Mouse (Mus musculus) limb, embryonic 14.5 days (tissue): Measurements from ENCODE around the gene Fam131a. TPM values are rescaled to one million over a fixed set of nuclear protein-coding genes. Genes with fewer than 3 reads are reported as not detected.
"Not testable (repeated sequence)": the region's sequence is repeated elsewhere in the genome, so short reads cannot be mapped to it uniquely, and the experiment has no call there.

Source experiments
- ATAC-seq: fragments of 200-750 bp; cut with Nextera tagmentation; 2 replicates; pipeline ENCODE4 v1.8.0; 2017; ENCODE audit warnings: low read depth, moderate number of reproducible peaks, moderate TSS enrichment; ENCODE audit not compliant: low FRiP score
- DNase-seq: peaks from one replicate; pipeline ENCODE4 v3.0.0-alpha.2; 2015; ENCODE audit warnings: low spot score
- H3K27ac ChIP-seq: fragments of 300-500 bp; sonication (generic); replicated peaks from 2 replicates; pipeline ENCODE4 v1.5.1; 2014; ENCODE audit warnings: low read depth, mild to moderate bottlenecking, low read length, moderate library complexity, mixed read lengths
- H3K27me3 ChIP-seq: fragments of 300-500 bp; sonication (generic); 2 replicates; pipeline ENCODE4 v1.6.1; 2014; ENCODE audit warnings: low read length, mixed read lengths; ENCODE audit not compliant: control insufficient read depth, insufficient read depth
- H3K36me3 ChIP-seq: fragments of 300-500 bp; sonication (generic); 2 replicates; pipeline ENCODE4 v1.6.1; 2014; ENCODE audit warnings: mild to moderate bottlenecking, low read length, moderate library complexity, mixed read lengths; ENCODE audit not compliant: control insufficient read depth, insufficient read depth
- H3K4me1 ChIP-seq: fragments of 300-500 bp; sonication (generic); 2 replicates; pipeline ENCODE4 v1.6.1; 2014; ENCODE audit warnings: antibody characterized with exemption, low read length, mixed read lengths; ENCODE audit not compliant: control insufficient read depth, insufficient read depth
- H3K4me2 ChIP-seq: fragments of 300-500 bp; sonication (generic); replicated peaks from 2 replicates; pipeline ENCODE4 v1.6.1; 2014; ENCODE audit warnings: low read depth, mild to moderate bottlenecking, low read length, moderate library complexity; ENCODE audit not compliant: severe bottlenecking
- H3K4me3 ChIP-seq: fragments of 300-500 bp; sonication (generic); replicated peaks from 2 replicates; pipeline ENCODE4 v1.5.1; 2014; ENCODE audit warnings: low read length
- H3K9ac ChIP-seq: fragments of 300-500 bp; sonication (generic); 2 replicates; pipeline ENCODE4 v1.6.1; 2014; ENCODE audit warnings: mild to moderate bottlenecking, low read depth, low read length, moderate library complexity; ENCODE audit not compliant: severe bottlenecking
- H3K9me3 ChIP-seq: fragments of 300-500 bp; sonication (generic); 2 replicates; pipeline ENCODE4 v1.6.1; 2016; ENCODE audit warnings: low read length; ENCODE audit not compliant: control insufficient read depth
- POLR2A ChIP-seq: fragments of 200-500 bp; IDR thresholded peaks from 2 replicates; pipeline ENCODE4 v1.8.0; 2012; ENCODE audit warnings: inconsistent platforms, mild to moderate bottlenecking, moderate library complexity, borderline replicate concordance; ENCODE audit not compliant: insufficient read depth, insufficient read length; ENCODE audit errors: extremely low read depth
- WGBS: fragments of 180-500 bp; shearing (Covaris S2); extraction: QIAGEN DNeasy Blood & Tissue Kit; methylation state at CpG from one replicate; pipeline ENCODE4 v1.1.7; 2014; 5-methylcytosine and 5-hydroxymethylcytosine counted together
- polyA plus RNA-seq, 2 experiments: library from polyadenylated mRNA; depleted of rRNA in 1 of 2; stranded (reverse) in 1 of 2; unstranded in 1 of 2; fragments of >200 nt; fragmentation: Nextera tagmentation in 1 of 2; extraction: Ambion mirVana in 1 of 2; gene quantifications; 2 replicates each; pipeline versions ENCODE4 v1.2.1 to v1.2.3; 2012 to 2014

Fam131a gene
- polyA plus RNA-seq, 2 experiments = 10.3 to 15.6 TPM

- no peak for TF ChIP-seq POLR2A
- Histone ChIP-seq H3K9me3 (no peaks in the 10 kb centered on the region), H3K36me3 (peaks cover 88% of the 10 kb centered on the region), H3K4me1 (peaks cover 5% of the 10 kb centered on the region; the same call in 1 of the 2 replicates), H3K4me2 (no peak overlapping the region), H3K4me3 (no peak overlapping the region), H3K27ac (no peak overlapping the region), H3K27me3 (no peaks in the 10 kb centered on the region), H3K9ac (no peak overlapping the region)
- DNase-seq (no peak), ATAC-seq (no peak)
- 90% methylated on average over 4 of the region's 4 CpGs for WGBS
Observed at GRCm38 (mm10) chr16:20657661-20658060, 35.4 kb upstream of the Fam131a start.

DNA sequence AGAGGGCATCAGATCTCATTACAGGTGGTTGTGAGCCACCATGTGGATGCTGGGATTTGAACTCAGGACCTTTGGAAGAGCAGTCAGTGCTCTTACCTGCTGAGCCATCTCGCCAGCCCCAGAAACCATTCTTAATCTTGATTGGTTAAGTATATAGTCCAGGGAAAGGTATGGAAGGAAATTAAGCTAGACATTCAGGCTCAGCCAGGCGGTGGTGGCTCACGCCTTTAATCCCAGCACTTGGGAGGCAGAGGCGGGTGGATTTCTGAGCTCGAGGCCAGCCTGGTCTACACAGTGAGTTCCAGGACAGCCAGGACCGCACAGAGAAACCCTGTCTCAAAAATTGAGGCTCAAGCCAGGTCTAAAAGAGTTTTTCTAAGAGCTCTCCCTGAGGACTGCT is 25.0 kb upstream of the Fam131a start, which contains the start of gene Eif4g1:
TSS of gene Eif4g1 (plus strand) at position 301 of the 400 bp plus-strand sequence.
- not testable (repeated sequence) for H3K36me3 ChIP-seq, H3K4me2 ChIP-seq, DNase-seq, H3K4me1 ChIP-seq, H3K9me3 ChIP-seq, ATAC-seq, H3K27me3 ChIP-seq, H3K27ac ChIP-seq, H3K4me3 ChIP-seq, H3K9ac ChIP-seq
- 91% methylated on average over 5 of the region's 6 CpGs for WGBS

GRCm38 (mm10) chr16:20670291-20670690 is 22.8 kb upstream of the Fam131a start:
- TF ChIP-seq POLR2A = no peak
- Histone ChIP-seq H3K4me3 (no peak overlapping the region), H3K9me3 (no peaks in the 10 kb centered on the region), H3K4me1 (peaks cover 14% of the 10 kb centered on the region), H3K9ac (no peak overlapping the region), H3K27ac (no peak overlapping the region), H3K36me3 (peaks cover 12% of the 10 kb centered on the region), H3K4me2 (no peak overlapping the region), H3K27me3 (no peaks in the 10 kb centered on the region)
- no peak for DNase-seq
- ATAC-seq = no peak
- 89% methylated on average over 3 of the region's 3 CpGs for WGBS

DNA sequence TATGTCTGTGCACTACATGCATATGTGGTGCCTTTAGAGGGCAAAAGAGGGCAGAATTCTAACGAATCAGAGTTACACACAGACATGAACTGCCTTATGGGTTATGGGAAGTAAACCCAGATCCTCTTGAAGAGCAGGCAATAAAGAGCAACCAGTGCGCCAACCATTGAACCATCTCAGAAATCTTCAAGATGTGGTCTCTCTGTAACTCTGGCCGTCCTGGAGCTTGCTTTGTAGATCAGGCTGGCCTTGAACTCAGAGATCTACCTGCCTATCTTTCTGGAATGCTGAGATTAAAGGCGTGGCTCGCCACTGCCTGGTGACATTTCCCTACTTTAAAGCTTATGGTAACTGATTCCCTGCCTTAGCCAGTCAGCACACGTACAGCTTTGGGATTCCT is 21.2 kb upstream of the Fam131a start:
- Histone ChIP-seq H3K36me3 (peaks cover 28% of the 10 kb centered on the region), H3K9ac (no peak overlapping the region), H3K27me3 (no peaks in the 10 kb centered on the region), H3K27ac (no peak overlapping the region), H3K4me1 (peaks cover 17% of the 10 kb centered on the region), H3K4me2 (peak overlapping the region; percentile 83; the same call in 1 of the 2 replicates), H3K4me3 (peak overlapping the region; percentile 96; the same call in 1 of the 2 replicates), H3K9me3 (no peaks in the 10 kb centered on the region)
- TF ChIP-seq POLR2A = no peak
- WGBS = 19% methylated on average over 6 of the region's 6 CpGs
- no peak for DNase-seq
- no peak for ATAC-seq

DNA sequence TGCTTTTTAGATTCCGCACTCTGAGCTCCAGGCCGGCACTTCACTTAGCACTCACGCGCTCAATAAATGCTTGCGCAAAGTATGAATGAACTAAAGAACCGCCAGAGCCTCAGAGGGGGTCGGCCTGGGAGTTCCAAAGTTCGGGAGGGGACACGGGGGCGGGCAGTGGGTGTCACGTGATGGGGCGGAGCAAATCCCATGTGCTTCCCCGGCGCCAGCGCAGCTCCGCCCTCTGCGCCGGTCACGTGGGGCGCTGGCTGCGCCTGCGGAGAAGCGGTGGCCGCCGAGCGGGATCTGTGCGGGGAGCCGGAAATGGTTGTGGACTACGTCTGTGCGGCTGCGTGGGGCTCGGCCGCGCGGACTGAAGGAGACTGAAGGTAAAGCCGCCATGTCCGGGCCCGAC is 20.5 kb upstream of the Fam131a start:
- Histone ChIP-seq H3K4me1 (peaks cover 17% of the 10 kb centered on the region), H3K36me3 (peaks cover 34% of the 10 kb centered on the region), H3K4me2 (peak overlapping the region; percentile 83), H3K4me3 (peak overlapping the region; percentile 96), H3K9ac (peak overlapping the region; percentile 95), H3K27ac (peak overlapping the region; percentile 95), H3K9me3 (no peaks in the 10 kb centered on the region), H3K27me3 (no peaks in the 10 kb centered on the region)
- ATAC-seq (peak; percentile 97), DNase-seq (peak; percentile 95)
- under 1% methylated on average over 23 of the region's 38 CpGs for whole genome bisulfite sequencing
- TF ChIP-seq POLR2A = 0 out of 2 replicates have a peak, but pooled peaks have one; percentile 25
